Mouse (Mus musculus) CH12.LX (cell line): ENCODE data around the gene Bhlhe40. TPM values are rescaled to one million over a fixed set of nuclear protein-coding genes. Genes with fewer than 3 reads are reported as not detected.

Source experiments
- DNase-seq: peaks from one replicate; pipeline ENCODE4 v3.0.0-alpha.2; 2013; ENCODE audit errors: extremely low read depth
- H3K27ac ChIP-seq: 2 replicates; pipeline ENCODE4 v1.5.1; 2012; ENCODE audit warnings: low read depth, mild to moderate bottlenecking, control low read depth, moderate library complexity; ENCODE audit not compliant: insufficient read depth
- H3K27me3 ChIP-seq: replicated peaks from 2 replicates; pipeline ENCODE3; 2012; ENCODE audit warnings: inconsistent platforms
- H3K36me3 ChIP-seq, 2 experiments: replicated peaks in 1 of 2; 2 replicates each; pipeline versions ENCODE3 to v1.6.1; 2012; ENCODE audit warnings: inconsistent platforms in 1 of 2, low read length in 1 of 2, mild to moderate bottlenecking in 1 of 2, mixed read lengths in 1 of 2, moderate library complexity in 1 of 2; ENCODE audit not compliant: control insufficient read depth in 1 of 2, insufficient read depth in 1 of 2
- H3K4me1 ChIP-seq, 2 experiments: 2 replicates each; pipeline ENCODE4 v1.6.1; 2012; ENCODE audit warnings: inconsistent platforms in 1 of 2, moderate library complexity in 1 of 2; ENCODE audit not compliant: insufficient read depth in 2 of 2, control insufficient read depth in 1 of 2
- H3K4me2 ChIP-seq: 2 replicates; pipeline ENCODE4 v1.6.1; 2012; ENCODE audit warnings: low read depth, mild to moderate bottlenecking, control low read depth; ENCODE audit not compliant: poor library complexity, insufficient read depth, severe bottlenecking
- H3K4me3 ChIP-seq, 3 experiments: fragments of 150-350 bp in 1 of 3; sonication (generic) in 1 of 3; replicated peaks in 1 of 3; 2 replicates each; pipeline versions ENCODE3 to v1.5.1; 2011 to 2012; ENCODE audit warnings: low read depth in 2 of 3, low read length in 2 of 3, mild to moderate bottlenecking in 2 of 3, moderate library complexity in 2 of 3, control low read depth in 1 of 3, improper control_type of control experiment in 1 of 3, inconsistent platforms in 1 of 3, mixed read lengths in 1 of 3; ENCODE audit not compliant: poor library complexity in 1 of 3
- H3K79me2 ChIP-seq: replicated peaks from 2 replicates; pipeline ENCODE4 v1.6.1; 2012; ENCODE audit warnings: mild to moderate bottlenecking, moderate library complexity; ENCODE audit not compliant: control insufficient read depth, poor library complexity, insufficient read depth, severe bottlenecking; ENCODE audit errors: extremely low read depth
- H3K9ac ChIP-seq: 2 replicates; pipeline ENCODE4 v1.6.1; 2012; ENCODE audit warnings: low read depth, mild to moderate bottlenecking, control low read depth, moderate library complexity; ENCODE audit not compliant: insufficient read depth
- H3K9me3 ChIP-seq: replicated peaks from 2 replicates; pipeline ENCODE3; 2012; ENCODE audit warnings: low read length, inconsistent platforms, mixed read lengths
- BHLHE40 ChIP-seq: IDR thresholded peaks from 2 replicates; pipeline ENCODE4 v1.6.1; 2011; ENCODE audit warnings: mild to moderate bottlenecking, low read depth, low read length, improper control_type of control experiment
- CHD1 ChIP-seq: IDR thresholded peaks from 2 replicates; pipeline ENCODE4 v1.6.1; 2012; ENCODE audit warnings: low read depth, low read length, improper control_type of control experiment, inconsistent platforms
- CTCF ChIP-seq, 2 experiments: IDR thresholded peaks in 1 of 2; conservative IDR thresholded peaks in 1 of 2; 2 replicates each; pipeline ENCODE4 v1.5.1; 2011 to 2012; ENCODE audit warnings: low read depth in 2 of 2, low read length in 2 of 2, improper control_type of control experiment in 1 of 2, inconsistent platforms in 1 of 2, mild to moderate bottlenecking in 1 of 2, moderate library complexity in 1 of 2
- E2F4 ChIP-seq: IDR thresholded peaks from 2 replicates; pipeline ENCODE4 v1.6.1; 2011; ENCODE audit warnings: low read depth, low read length, improper control_type of control experiment; ENCODE audit not compliant: insufficient replicate concordance
- ELF1 ChIP-seq: IDR thresholded peaks from 2 replicates; pipeline ENCODE4 v1.6.1; 2014; ENCODE audit warnings: low read depth, mild to moderate bottlenecking, inconsistent platforms, low read length, improper control_type of control experiment
- EP300 ChIP-seq: IDR thresholded peaks from 2 replicates; pipeline ENCODE4 v1.6.1; 2011; ENCODE audit warnings: low read length, improper control_type of control experiment
- IRF4 ChIP-seq: IDR thresholded peaks from 2 replicates; pipeline ENCODE4 v1.6.1; 2014; ENCODE audit warnings: low read depth, mild to moderate bottlenecking, inconsistent platforms, low read length, improper control_type of control experiment
- JUN ChIP-seq: IDR thresholded peaks from 2 replicates; pipeline ENCODE4 v1.6.1; 2011; ENCODE audit warnings: low read depth, mild to moderate bottlenecking, low read length, improper control_type of control experiment, moderate library complexity; ENCODE audit not compliant: insufficient read depth
- JUND ChIP-seq: conservative IDR thresholded peaks from 2 replicates; pipeline ENCODE4 v1.6.1; 2011; ENCODE audit warnings: low read depth, low read length, improper control_type of control experiment
- MAFK ChIP-seq: IDR thresholded peaks from 2 replicates; pipeline ENCODE4 v1.6.1; 2011; ENCODE audit warnings: low read length, improper control_type of control experiment; ENCODE audit not compliant: insufficient replicate concordance
- MAX ChIP-seq: IDR thresholded peaks from 2 replicates; pipeline ENCODE4 v1.6.1; 2011; ENCODE audit warnings: low read length, improper control_type of control experiment
- MAZ ChIP-seq: IDR thresholded peaks from 2 replicates; pipeline ENCODE4 v1.6.1; 2012; ENCODE audit warnings: low read depth, mild to moderate bottlenecking, inconsistent platforms, low read length, improper control_type of control experiment, moderate library complexity
- MEF2A ChIP-seq: IDR thresholded peaks from 2 replicates; pipeline ENCODE4 v1.6.1; 2014; ENCODE audit warnings: low read depth, mild to moderate bottlenecking, inconsistent platforms, low read length, improper control_type of control experiment, borderline replicate concordance
- MXI1 ChIP-seq: IDR thresholded peaks from 2 replicates; pipeline ENCODE4 v1.6.1; 2011; ENCODE audit warnings: mild to moderate bottlenecking, low read depth, low read length, improper control_type of control experiment
- MYC ChIP-seq: IDR thresholded peaks from 2 replicates; pipeline ENCODE4 v1.6.1; 2011; ENCODE audit warnings: low read depth, mild to moderate bottlenecking, improper control_type of control experiment, low read length
- NRF1 ChIP-seq: IDR thresholded peaks from 2 replicates; pipeline ENCODE4 v1.6.1; 2014; ENCODE audit warnings: low read depth, mild to moderate bottlenecking, inconsistent platforms, low read length, improper control_type of control experiment, moderate library complexity
- PAX5 ChIP-seq: IDR thresholded peaks from 2 replicates; pipeline ENCODE4 v1.6.1; 2012; ENCODE audit warnings: low read length, inconsistent platforms, mixed read lengths
- POLR2A ChIP-seq: IDR thresholded peaks from 2 replicates; pipeline ENCODE4 v1.6.1; 2011; ENCODE audit warnings: low read depth, mild to moderate bottlenecking, improper control_type of control experiment, low read length
- RCOR1 ChIP-seq: conservative IDR thresholded peaks from 2 replicates; pipeline ENCODE4 v1.6.1; 2012; ENCODE audit warnings: low read depth, mild to moderate bottlenecking, inconsistent platforms, low read length, improper control_type of control experiment
- SIN3A ChIP-seq: IDR thresholded peaks from 2 replicates; pipeline ENCODE4 v1.6.1; 2012; ENCODE audit warnings: low read length, improper control_type of control experiment, inconsistent platforms
- TBP ChIP-seq: conservative IDR thresholded peaks from 2 replicates; pipeline ENCODE4 v1.6.1; 2011; ENCODE audit warnings: low read depth, low read length, improper control_type of control experiment
- TCF12 ChIP-seq: IDR thresholded peaks from 2 replicates; pipeline ENCODE4 v1.6.1; 2014; ENCODE audit warnings: low read depth, mild to moderate bottlenecking, inconsistent platforms, low read length, improper control_type of control experiment
- UBTF ChIP-seq: IDR thresholded peaks from 2 replicates; pipeline ENCODE4 v1.6.1; 2012; ENCODE audit warnings: low read depth, mild to moderate bottlenecking, inconsistent platforms, low read length, improper control_type of control experiment, moderate library complexity
- USF2 ChIP-seq: conservative IDR thresholded peaks from 2 replicates; pipeline ENCODE4 v1.6.1; 2011; ENCODE audit warnings: low read depth, low read length, improper control_type of control experiment
- ZC3H11A ChIP-seq: IDR thresholded peaks from 2 replicates; pipeline ENCODE4 v1.6.1; 2012; ENCODE audit warnings: low read depth, mild to moderate bottlenecking, inconsistent platforms, low read length, improper control_type of control experiment
- ZKSCAN1 ChIP-seq: IDR thresholded peaks from 2 replicates; pipeline ENCODE4 v1.6.1; 2012; ENCODE audit warnings: low read depth, inconsistent platforms, low read length, improper control_type of control experiment, borderline replicate concordance
- ZNF384 ChIP-seq: IDR thresholded peaks from 2 replicates; pipeline ENCODE4 v1.6.1; 2012; ENCODE audit warnings: low read depth, low read length, improper control_type of control experiment, inconsistent platforms
- dilution Hi-C: fragments of 300-500 bp; cut with MboI; formaldehyde crosslinking; loops from 2 replicates; pipeline ENCODE4 v1.14.3; 2020; ENCODE audit warnings: low sequenced_read_pairs; ENCODE audit not compliant: extremely low pct_unique_long_range_greater_than_20kb, extremely low pct_ligation_motif_present
- in situ Hi-C: fragments of 300-500 bp; cut with MboI; formaldehyde crosslinking; loops from 3 replicates; pipeline ENCODE4 v1.14.3; 2019; ENCODE audit warnings: low sequenced_read_pairs, low pct_ligation_motif_present, low pct_unique_long_range_greater_than_20kb, mixed read lengths
- polyA plus RNA-seq: library from polyadenylated mRNA; unstranded; fragments of >175 nt; gene quantifications from 2 replicates; pipeline ENCODE4 v1.2.1, GENCODE M21; 2012; ENCODE audit warnings: low read depth; ENCODE audit not compliant: insufficient read length
- total RNA-seq, 2 experiments: library from RNA; depleted of rRNA; stranded (reverse); fragments of 300-350 nt in 1 of 2; fragments of >200 nt in 1 of 2; gene quantifications; 2 replicates each; pipeline ENCODE4 v1.2.3; 2012 to 2014

The Bhlhe40 gene
- total and polyA plus RNA-seq, 3 experiments = 55.4 to 130 (median 117) TPM

GRCm38 (mm10) chr6:108685758-108686355 is 25.4 kb downstream of the Bhlhe40 start:
- Histone ChIP-seq H3K4me2 (no peak overlapping the region), H3K27ac (no peak overlapping the region), H3K79me2 (no peaks in the 10 kb centered on the region), H3K9me3 (no peaks in the 10 kb centered on the region), H3K4me1 (peaks cover 34 to 55% of the 10 kb centered on the region in 2 experiments), H3K27me3 (no peaks in the 10 kb centered on the region), H3K4me3 (no peak overlapping the region), H3K36me3 (no peaks in the 10 kb centered on the region), H3K9ac (no peak overlapping the region)
- in situ Hi-C loops (no loop called here), dilution Hi-C loops (no loop called here)
- DNase-seq = no peak
- TF ChIP-seq E2F4 (no peak), IRF4 (no peak), USF2 (no peak), RCOR1 (no peak), NRF1 (no peak), MEF2A (no peak), CTCF (conservative IDR thresholded peaks at IDR 0.05 in 1 of 2, IDR thresholded peaks at IDR 0.05 in 1 of 2; ENCODE audit: low read depth in 2 of 2, low read length in 2 of 2) (no peak), POLR2A (no peak), ZKSCAN1 (no peak), PAX5 (no peak), MAFK (no peak), JUND (no peak), MAZ (no peak), UBTF (no peak), CHD1 (no peak), MAX (no peak), ZC3H11A (no peak)

- in situ Hi-C loops = no loop called here
- Histone ChIP-seq H3K4me3 (no peak overlapping the region), H3K79me2 (no peaks in the 10 kb centered on the region), H3K4me1 (peaks cover 34 to 55% of the 10 kb centered on the region in 2 experiments), H3K36me3 (no peaks in the 10 kb centered on the region), H3K9me3 (no peaks in the 10 kb centered on the region), H3K27me3 (no peaks in the 10 kb centered on the region), H3K27ac (no peak overlapping the region), H3K4me2 (no peak overlapping the region), H3K9ac (no peak overlapping the region)
- no peak for DNase-seq
- no peak for TF ChIP-seq MEF2A
- TF ChIP-seq USF2 = no peak
- no peak for TF ChIP-seq MAX
- TF ChIP-seq EP300 = no peak
- TF ChIP-seq NRF1 = no peak
- no peak for TF ChIP-seq SIN3A
- TF ChIP-seq CHD1 = no peak
- TF ChIP-seq MYC = no peak
- no peak for TF ChIP-seq ZKSCAN1
- TF ChIP-seq BHLHE40 = no peak
- no peak for TF ChIP-seq ZNF384
- no peak for TF ChIP-seq JUN
- no peak for TF ChIP-seq MXI1
- no peak for TF ChIP-seq ELF1
- TF ChIP-seq UBTF = no peak
- no peak for TF ChIP-seq TCF12
- TF ChIP-seq TBP = no peak
- dilution Hi-C loops = no loop called here
Observed at GRCm38 (mm10) chr6:108686930-108687329, 26.5 kb downstream of the Bhlhe40 start.
